Mouse (Mus musculus): ENCODE measurements at regions not wholly inside any gene's neighbourhood (a gene's known extent, or its start where the extent isn't known, plus 50 kb on each side); places are given as distances from the start of the nearest gene placed in this dataset.

GRCm38 (mm10) chr9:117863944-117864343, 176.4 kb upstream of the Azi2 start:
- H3K27ac ChIP-seq = no peak overlapping the region
- 58% methylated on average over 3 of the region's 3 CpGs for WGBS (ENCODE audit: insufficient replicate concordance)
- no peaks in the 10 kb centered on the region for H3K27me3 ChIP-seq
- H3K4me2 ChIP-seq = no peak overlapping the region
- no peak overlapping the region for H3K9ac ChIP-seq
- ATAC-seq (ENCODE audit: low read depth) (no peak), DNase-seq (no peak)
- no peaks in the 10 kb centered on the region for H3K4me1 ChIP-seq (replicated peaks)
- no peaks in the 10 kb centered on the region for H3K36me3 ChIP-seq
- H3K9me3 ChIP-seq (replicated peaks) = 0 out of 2 replicates have a peak, but pooled peaks cover 2% of the 10 kb centered on the region
- H3K4me3 ChIP-seq (replicated peaks) = no peak overlapping the region

GRCm38 (mm10) chr9:117863318-117863717, 177.0 kb upstream of the Azi2 start:
- no peak for DNase-seq
- Histone ChIP-seq H3K4me1 (replicated peaks) (no peaks in the 10 kb centered on the region), H3K27me3 (no peaks in the 10 kb centered on the region), H3K36me3 (no peaks in the 10 kb centered on the region), H3K4me3 (replicated peaks) (no peak overlapping the region), H3K27ac (no peak overlapping the region), H3K9ac (no peak overlapping the region), H3K4me2 (no peak overlapping the region), H3K9me3 (replicated peaks) (0 out of 2 replicates have a peak, but pooled peaks cover 2% of the 10 kb centered on the region)
- ATAC-seq (ENCODE audit: low read depth) = no peak
- 18% methylated on average over 6 of the region's 6 CpGs for WGBS (ENCODE audit: insufficient replicate concordance)

GRCm38 (mm10) chr9:117859580-117860045, 180.7 kb upstream of the Azi2 start:
- peak; percentile 39; the same call in 1 of the 2 replicates for ATAC-seq (ENCODE audit: low read depth)
- WGBS (ENCODE audit: insufficient replicate concordance) = 20% methylated on average over 16 of the region's 16 CpGs
- DNase-seq = no peak

GRCm38 (mm10) chr9:117843531-117843930, 196.8 kb upstream of the Azi2 start:
- ATAC-seq (ENCODE audit: low read depth) (no peak), DNase-seq (no peak)
- H3K27me3 ChIP-seq = no peaks in the 10 kb centered on the region
- no peak overlapping the region for H3K27ac ChIP-seq
- H3K36me3 ChIP-seq = no peaks in the 10 kb centered on the region
- WGBS (ENCODE audit: insufficient replicate concordance) = 56% methylated on average over 4 of the region's 4 CpGs
- no peak overlapping the region for H3K4me2 ChIP-seq
- no peaks in the 10 kb centered on the region for H3K4me1 ChIP-seq (replicated peaks)
- no peak overlapping the region for H3K9ac ChIP-seq
- no peaks in the 10 kb centered on the region for H3K9me3 ChIP-seq (replicated peaks)
- no peak overlapping the region for H3K4me3 ChIP-seq (replicated peaks)

More at GRCm38 (mm10) chr9:117859580-117860045, 180.7 kb upstream of the Azi2 start:
- no peak overlapping the region for H3K9ac ChIP-seq
- H3K4me2 ChIP-seq = no peak overlapping the region
- 0 out of 2 replicates have a peak, but pooled peaks cover 2% of the 10 kb centered on the region for H3K9me3 ChIP-seq (replicated peaks)
- H3K36me3 ChIP-seq = no peaks in the 10 kb centered on the region
- H3K4me3 ChIP-seq (replicated peaks) = no peak overlapping the region
- H3K27me3 ChIP-seq = no peaks in the 10 kb centered on the region
- no peaks in the 10 kb centered on the region for H3K4me1 ChIP-seq (replicated peaks)
- H3K27ac ChIP-seq = no peak overlapping the region

GRCm38 (mm10) chr9:117836696-117837380, 203.5 kb upstream of the Azi2 start:
- no peak overlapping the region for H3K27ac ChIP-seq
- WGBS (ENCODE audit: insufficient replicate concordance) = 66% methylated on average over 12 of the region's 12 CpGs
- H3K9ac ChIP-seq = no peak overlapping the region
- H3K36me3 ChIP-seq = no peaks in the 10 kb centered on the region
- H3K27me3 ChIP-seq = no peaks in the 10 kb centered on the region
- H3K9me3 ChIP-seq (replicated peaks) = 0 out of 2 replicates have a peak, but pooled peaks cover 4% of the 10 kb centered on the region
- no peaks in the 10 kb centered on the region for H3K4me1 ChIP-seq (replicated peaks)
- H3K4me2 ChIP-seq = no peak overlapping the region
- H3K4me3 ChIP-seq (replicated peaks) = no peak overlapping the region
- ATAC-seq (ENCODE audit: low read depth) (no peak), DNase-seq (no peak)

- Histone ChIP-seq H3K27ac (no peak overlapping the region), H3K27me3 (no peaks in the 10 kb centered on the region), H3K4me2 (no peak overlapping the region), H3K9me3 (replicated peaks) (0 out of 2 replicates have a peak, but pooled peaks cover 4% of the 10 kb centered on the region), H3K9ac (no peak overlapping the region), H3K36me3 (no peaks in the 10 kb centered on the region), H3K4me3 (replicated peaks) (no peak overlapping the region), H3K4me1 (replicated peaks) (no peaks in the 10 kb centered on the region)
- ATAC-seq (ENCODE audit: low read depth) = no peak
- DNase-seq = no peak
- 48% methylated on average over 6 of the region's 6 CpGs for WGBS (ENCODE audit: insufficient replicate concordance)
These were observed 203.9 kb upstream of the Rbms3 start for GRCm38 (mm10) chr9:117833586-117833985.

- Histone ChIP-seq H3K9ac (no peak overlapping the region), H3K27ac (no peak overlapping the region), H3K4me3 (replicated peaks) (no peak overlapping the region), H3K27me3 (no peaks in the 10 kb centered on the region), H3K9me3 (replicated peaks) (no peaks in the 10 kb centered on the region), H3K4me2 (no peak overlapping the region), H3K4me1 (replicated peaks) (no peaks in the 10 kb centered on the region), H3K36me3 (no peaks in the 10 kb centered on the region)
- ATAC-seq (ENCODE audit: low read depth) = no peak
- 63% methylated on average over 4 of the region's 4 CpGs for WGBS (ENCODE audit: insufficient replicate concordance)
- DNase-seq = no peak
These were observed 184.9 kb upstream of the Rbms3 start for GRCm38 (mm10) chr9:117814661-117815060.

- DNase-seq (no peak), ATAC-seq (ENCODE audit: low read depth) (no peak)
- no peak overlapping the region for H3K9ac ChIP-seq
- H3K9me3 ChIP-seq (replicated peaks) = no peaks in the 10 kb centered on the region
- H3K27ac ChIP-seq = no peak overlapping the region
- H3K4me3 ChIP-seq (replicated peaks) = no peak overlapping the region
- WGBS (ENCODE audit: insufficient replicate concordance) = 51% methylated on average over 9 of the region's 9 CpGs
- H3K4me1 ChIP-seq (replicated peaks) = no peaks in the 10 kb centered on the region
- no peak overlapping the region for H3K4me2 ChIP-seq
- H3K36me3 ChIP-seq = no peaks in the 10 kb centered on the region
- H3K27me3 ChIP-seq = no peaks in the 10 kb centered on the region
These were observed 183.5 kb upstream of the Rbms3 start for GRCm38 (mm10) chr9:117813216-117813615.

- Histone ChIP-seq H3K27ac (no peak overlapping the region), H3K9ac (no peak overlapping the region), H3K4me3 (replicated peaks) (no peak overlapping the region), H3K27me3 (no peaks in the 10 kb centered on the region), H3K4me2 (no peak overlapping the region), H3K9me3 (replicated peaks) (no peaks in the 10 kb centered on the region), H3K4me1 (replicated peaks) (no peaks in the 10 kb centered on the region), H3K36me3 (no peaks in the 10 kb centered on the region)
- ATAC-seq (ENCODE audit: low read depth) (no peak), DNase-seq (no peak)
- 70% methylated on average over 9 of the region's 9 CpGs for WGBS (ENCODE audit: insufficient replicate concordance)
These were observed 176.1 kb upstream of the Rbms3 start for GRCm38 (mm10) chr9:117805812-117806211.

GRCm38 (mm10) chr9:117784186-117784591, 154.5 kb upstream of the Rbms3 start:
- Histone ChIP-seq H3K27me3 (no peaks in the 10 kb centered on the region), H3K9ac (no peak overlapping the region), H3K36me3 (no peaks in the 10 kb centered on the region), H3K4me3 (replicated peaks) (no peak overlapping the region), H3K27ac (no peak overlapping the region), H3K9me3 (replicated peaks) (no peaks in the 10 kb centered on the region), H3K4me2 (no peak overlapping the region), H3K4me1 (replicated peaks) (no peaks in the 10 kb centered on the region)
- DNase-seq = no peak
- WGBS (ENCODE audit: insufficient replicate concordance) = 64% methylated on average over 5 of the region's 5 CpGs
- no peak for ATAC-seq (ENCODE audit: low read depth)

- WGBS (ENCODE audit: insufficient replicate concordance) = 76% methylated on average over 6 of the region's 6 CpGs
These were observed 124.9 kb upstream of the Rbms3 start for GRCm38 (mm10) chr9:117754651-117755050.

GRCm38 (mm10) chr9:117753466-117753865, 123.8 kb upstream of the Rbms3 start:
- no peak overlapping the region for H3K4me3 ChIP-seq (replicated peaks)
- no peaks in the 10 kb centered on the region for H3K27me3 ChIP-seq
- no peak for DNase-seq
- H3K36me3 ChIP-seq = no peaks in the 10 kb centered on the region
- no peaks in the 10 kb centered on the region; the same call in 1 of the 2 replicates for H3K9me3 ChIP-seq (replicated peaks)
- ATAC-seq (ENCODE audit: low read depth) = no peak
- H3K27ac ChIP-seq = no peak overlapping the region
- H3K4me1 ChIP-seq (replicated peaks) = no peaks in the 10 kb centered on the region
- no peak overlapping the region for H3K9ac ChIP-seq
- 52% methylated on average over 3 of the region's 3 CpGs for WGBS (ENCODE audit: insufficient replicate concordance)
- H3K4me2 ChIP-seq = no peak overlapping the region

More at GRCm38 (mm10) chr9:117754651-117755050, 124.9 kb upstream of the Rbms3 start:
- H3K9me3 ChIP-seq (replicated peaks) = no peaks in the 10 kb centered on the region; the same call in 1 of the 2 replicates
- DNase-seq (no peak), ATAC-seq (ENCODE audit: low read depth) (no peak)
- no peaks in the 10 kb centered on the region for H3K36me3 ChIP-seq
- H3K27me3 ChIP-seq = no peaks in the 10 kb centered on the region
- H3K4me3 ChIP-seq (replicated peaks) = no peak overlapping the region
- no peak overlapping the region for H3K9ac ChIP-seq
- H3K4me1 ChIP-seq (replicated peaks) = no peaks in the 10 kb centered on the region
- no peak overlapping the region for H3K27ac ChIP-seq
- no peak overlapping the region for H3K4me2 ChIP-seq
